Mouse (Mus musculus) CD4-positive, CD25-positive, alpha-beta regulatory T cell, adult 4 months (primary cell): Measurements from ENCODE around the gene Sdhaf2. TPM values are rescaled to one million over a fixed set of nuclear protein-coding genes. Genes with fewer than 3 reads are reported as not detected.
"Not testable (repeated sequence)": the region's sequence is repeated elsewhere in the genome, so short reads cannot be mapped to it uniquely, and the experiment has no call there.

ENCODE experiments used
- ATAC-seq: one replicate; pipeline ENCODE4 v1.8.0; 2017
- polyA plus RNA-seq, 2 experiments: library from polyadenylated mRNA; unstranded; fragments of 100-300 nt; shearing (Covaris generic); gene quantifications; one replicate each; pipeline ENCODE4 v1.2.1; 2017

Sdhaf2 gene
- 100 to 1,000 TPM in 1 of 2 experiments, 10 to 100 TPM in 1; 92.6 to 104 TPM for polyA plus RNA-seq

DNA sequence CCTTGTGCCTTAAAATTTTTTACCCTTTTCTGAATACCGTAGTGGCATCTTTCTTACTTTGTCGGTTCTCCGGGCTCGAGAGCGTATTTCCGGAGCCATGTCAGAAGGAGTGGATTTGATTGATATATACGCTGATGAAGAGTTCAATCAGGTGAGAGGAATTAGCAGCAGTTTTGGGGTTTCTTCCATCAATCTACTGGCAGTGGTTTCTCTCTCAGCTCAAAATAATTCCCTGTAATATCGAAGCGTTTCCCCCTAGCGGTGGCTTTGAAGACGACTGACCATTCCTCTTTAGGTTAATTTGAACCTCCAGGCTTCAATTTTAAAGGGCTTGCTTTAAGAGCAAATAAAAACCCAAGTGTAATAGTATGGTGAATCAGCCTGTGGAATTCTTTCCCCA, at the start of gene Sdhaf2:
Gene Sdhaf2 (minus strand): TSS at position 233 of the 400 bp plus-strand sequence.
- ATAC-seq = peak; percentile 27

DNA sequence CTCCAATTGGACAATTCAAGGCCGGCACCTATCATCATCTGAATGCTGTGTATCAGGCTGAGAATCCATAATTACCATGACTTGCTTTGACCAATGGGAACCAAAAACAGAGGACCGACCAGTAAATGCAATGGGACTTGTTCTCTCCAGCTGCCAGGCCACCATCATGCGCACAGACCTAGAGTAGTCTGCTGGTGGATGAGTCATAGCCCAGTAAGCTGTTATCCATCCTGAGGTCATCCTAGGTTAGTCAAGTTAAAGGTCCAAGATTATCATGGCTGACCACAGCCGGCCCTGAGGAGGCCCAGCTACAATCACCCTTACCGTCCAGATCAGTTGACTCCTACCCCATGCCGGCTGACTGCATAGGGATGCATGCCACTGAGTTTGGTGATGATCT, 43.7 kb upstream of the Sdhaf2 start:
- ATAC-seq = no peak

DNA sequence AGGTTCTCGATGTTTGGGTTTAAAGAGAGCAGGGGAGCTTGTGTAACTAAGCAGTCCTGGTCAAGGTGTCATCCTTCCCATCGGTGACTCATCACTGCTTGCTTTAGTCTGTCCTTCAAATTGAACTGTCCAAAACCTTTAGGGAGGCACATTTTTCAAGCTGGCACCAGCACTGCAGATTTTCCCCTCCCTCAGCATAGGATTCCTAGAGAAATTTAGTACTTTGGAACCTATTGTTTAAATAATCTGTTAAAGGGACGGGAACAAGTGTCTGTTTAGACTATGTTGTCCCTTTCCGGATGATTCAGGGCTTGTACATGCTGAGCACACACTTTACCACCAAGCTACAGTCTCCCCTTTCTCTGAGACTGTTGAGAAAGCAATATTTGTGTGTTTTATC, 39.3 kb upstream of the Sdhaf2 start:
- ATAC-seq = no peak

DNA sequence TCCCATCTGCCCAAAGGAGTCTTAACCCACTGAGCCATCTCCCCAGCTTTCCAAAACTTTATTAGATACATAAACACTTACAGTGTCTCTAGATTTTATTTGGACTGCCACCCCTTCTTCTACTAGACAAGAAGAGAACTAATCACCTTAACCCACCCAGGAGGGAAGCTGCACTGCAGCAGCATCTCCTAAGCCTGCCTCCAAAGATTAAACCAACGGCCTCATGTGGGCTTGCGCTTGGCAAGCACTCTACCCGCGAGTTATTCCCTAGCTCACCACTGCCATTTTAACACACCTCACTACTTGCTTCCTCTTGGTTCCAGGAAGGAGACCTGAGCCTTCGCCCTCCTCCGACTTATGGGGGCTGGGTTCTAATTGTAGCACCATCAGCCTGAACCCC, 38.3 kb upstream of the Sdhaf2 start:
- no peak for ATAC-seq

DNA sequence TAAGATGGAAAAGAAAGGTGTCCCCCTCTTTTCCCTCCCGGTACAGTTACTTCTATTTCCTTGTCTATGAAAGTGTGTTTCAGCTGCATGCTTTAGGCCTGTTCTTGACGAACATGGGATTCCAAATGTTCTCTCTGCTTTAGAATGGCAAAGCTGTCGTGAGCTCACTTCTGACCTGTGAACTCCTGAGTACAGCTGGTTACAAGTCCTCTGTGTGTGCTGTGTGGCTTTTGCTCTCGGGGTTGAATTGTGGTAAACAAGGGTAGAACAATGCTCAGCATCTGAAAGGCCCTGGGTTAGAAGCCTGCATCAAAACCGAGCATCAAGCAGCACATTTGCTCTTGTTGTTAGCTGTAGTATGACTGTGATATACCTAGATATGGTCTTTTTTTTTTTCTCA, 36.4 kb upstream of the Sdhaf2 start:
- ATAC-seq = no peak

DNA sequence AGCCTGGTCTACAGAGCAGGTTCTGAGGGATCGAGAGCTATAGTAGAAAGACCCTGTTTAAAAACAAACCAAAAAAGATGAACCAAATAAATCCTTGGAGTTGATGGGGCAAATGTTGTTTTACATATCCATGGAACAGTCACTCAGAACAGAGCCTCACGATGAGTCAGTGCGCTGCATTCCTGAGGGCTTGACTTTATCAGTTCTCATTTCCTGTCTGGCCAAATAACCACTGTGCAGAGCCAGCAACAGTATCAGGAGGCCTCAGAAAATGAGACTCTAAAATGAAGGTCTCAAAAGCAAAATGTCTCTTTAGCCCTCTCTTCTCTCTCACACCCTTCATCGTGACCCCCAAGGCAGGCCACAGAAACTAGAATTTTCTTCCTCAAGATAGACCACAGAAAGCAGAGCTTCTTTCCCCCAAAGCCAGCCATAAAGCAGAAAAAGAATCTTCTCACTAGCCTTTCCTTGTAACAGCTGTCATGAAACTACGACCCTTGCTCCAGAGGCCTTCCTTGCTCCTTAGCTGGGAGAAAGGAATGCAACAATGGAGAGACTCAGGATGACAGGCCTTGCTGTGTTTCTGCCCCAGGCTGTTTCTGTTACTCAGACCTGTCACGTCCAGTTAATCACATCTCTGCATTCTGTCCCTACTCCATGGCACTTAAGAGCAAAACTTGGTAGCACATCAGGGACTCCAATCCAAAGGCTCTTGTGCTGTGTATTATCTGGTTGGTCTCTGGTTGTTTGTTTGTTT, 35.8 kb upstream of the Sdhaf2 start:
- ATAC-seq = no peak

DNA sequence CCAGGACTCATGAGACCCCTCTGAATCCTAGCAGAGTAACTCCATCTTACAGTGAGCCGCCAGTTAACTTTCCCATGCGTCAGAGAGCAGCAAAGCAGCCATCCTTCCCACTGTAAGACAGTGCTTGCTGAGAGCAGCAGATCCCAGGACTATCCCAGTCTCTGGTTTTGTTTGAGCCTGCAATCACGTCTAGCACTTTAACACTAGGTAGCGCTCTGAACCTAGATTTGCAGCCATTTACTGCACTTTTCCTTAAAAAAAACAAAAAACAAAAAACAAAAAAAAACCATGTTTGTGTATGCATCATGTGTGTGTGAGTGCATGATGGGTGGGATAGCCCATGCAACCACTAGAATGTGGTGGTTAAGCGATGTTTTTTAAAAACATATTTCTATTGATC, 34.2 kb upstream of the Sdhaf2 start:
- no peak for ATAC-seq

DNA sequence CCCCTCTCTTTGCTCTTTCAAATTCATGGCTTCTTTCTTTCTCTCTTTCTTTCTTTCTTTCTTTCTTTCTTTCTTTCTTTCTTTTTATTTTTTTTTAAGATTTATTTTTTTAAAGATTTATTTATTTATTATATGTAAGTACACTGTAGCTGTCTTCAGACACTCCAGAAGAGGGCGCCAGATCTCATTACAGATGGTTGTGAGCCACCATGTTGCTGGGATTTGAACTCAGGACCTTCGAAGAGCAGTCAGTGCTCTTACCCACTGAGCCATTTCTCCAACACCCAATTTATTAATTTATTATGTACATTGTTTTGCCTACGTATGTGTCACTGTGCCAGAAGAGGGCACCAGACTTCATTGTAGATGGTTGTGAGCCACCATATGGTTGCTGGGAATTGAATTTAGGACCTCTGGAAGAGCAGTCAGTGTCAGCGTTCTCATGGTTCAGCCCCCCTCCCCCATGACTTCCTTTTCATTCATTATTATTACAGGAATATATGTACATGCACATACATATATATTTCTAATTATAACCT, 32.0 kb upstream of the Sdhaf2 start:
- not testable (repeated sequence) for ATAC-seq

DNA sequence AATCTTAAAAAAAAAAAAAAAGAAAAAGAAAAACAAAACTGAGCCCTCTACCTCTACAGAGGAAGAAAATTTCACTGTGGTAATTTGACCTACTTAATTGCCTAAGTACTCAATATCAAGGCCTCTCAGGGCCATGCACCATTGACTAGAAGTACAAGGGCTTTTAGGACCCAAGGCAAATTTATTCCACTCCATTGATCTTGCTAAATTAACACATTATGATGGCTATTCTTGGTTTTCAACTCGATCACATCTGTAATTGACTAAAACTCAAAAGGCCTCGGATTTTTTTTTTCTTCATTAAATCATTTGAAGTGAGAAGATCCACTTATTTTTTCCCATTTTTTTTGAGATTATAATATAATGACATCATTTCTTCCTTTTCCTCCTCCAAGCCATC, 31.5 kb upstream of the Sdhaf2 start:
- ATAC-seq = no peak

DNA sequence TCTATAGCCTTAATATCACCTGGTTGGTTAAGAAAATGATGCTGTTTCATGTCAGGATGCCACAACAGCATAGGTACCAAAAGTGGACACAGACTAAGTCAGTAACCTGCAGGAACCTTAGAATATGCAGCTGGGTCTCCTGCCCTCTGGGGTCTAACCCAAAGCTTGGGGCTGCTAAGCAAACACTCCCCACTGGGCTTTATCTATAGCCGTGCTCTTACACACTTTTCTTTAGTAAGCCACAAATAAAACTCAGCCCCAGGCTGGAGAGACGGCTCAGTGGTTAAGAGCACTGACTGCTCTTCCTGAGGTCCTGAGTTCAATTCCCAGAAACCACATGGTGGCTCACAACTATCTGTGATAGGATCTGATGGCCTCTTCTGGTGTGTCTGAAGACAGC, 31.1 kb upstream of the Sdhaf2 start:
- no peak for ATAC-seq

DNA sequence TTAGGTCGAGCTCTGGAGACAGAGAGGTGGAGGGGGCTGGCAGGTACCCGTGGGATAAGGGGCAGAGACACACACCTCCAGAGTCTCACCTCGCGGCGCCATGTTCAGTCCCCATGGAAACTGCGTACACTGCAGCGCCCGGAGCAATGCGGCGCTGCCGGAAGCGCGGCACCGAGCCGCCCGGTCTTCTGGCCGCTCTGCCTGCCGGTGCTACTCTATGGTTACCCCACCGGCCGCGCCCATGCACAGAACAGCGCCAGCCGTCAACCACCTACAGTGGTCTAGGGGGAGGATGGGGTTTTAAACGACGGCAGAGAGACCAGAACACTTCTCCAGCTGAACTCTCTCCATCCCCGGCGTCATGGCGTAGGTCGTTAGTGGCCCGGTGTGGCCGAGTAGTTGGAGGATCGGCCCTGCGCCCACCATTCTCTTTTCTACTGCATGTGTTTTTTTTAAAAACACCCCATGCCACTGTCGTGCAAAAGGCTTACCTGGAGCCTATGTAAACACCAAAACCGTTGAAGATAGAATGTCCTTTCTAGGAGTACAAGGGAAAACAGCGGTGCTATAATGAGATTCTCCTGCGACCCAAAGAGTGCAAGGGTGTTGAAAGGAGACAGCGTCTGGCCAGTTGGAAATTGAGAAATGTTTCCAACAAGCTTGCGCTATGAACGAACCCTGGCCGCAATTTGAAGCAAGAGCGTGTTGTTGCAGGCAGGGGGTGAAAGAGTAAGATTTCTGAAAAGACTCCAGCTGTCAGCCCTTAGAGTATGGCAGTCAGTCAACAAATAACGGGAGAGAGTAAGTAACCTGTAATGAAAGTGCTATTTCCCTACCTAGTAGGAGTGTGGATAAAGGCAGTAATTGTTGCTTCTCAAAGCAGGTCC, 29.9 kb upstream of the Sdhaf2 start, which contains the start of gene Tmem216:
Gene Tmem216 (minus strand): TSS at position 615 of the 887 bp plus-strand sequence.
- peak; percentile 98 for ATAC-seq

DNA sequence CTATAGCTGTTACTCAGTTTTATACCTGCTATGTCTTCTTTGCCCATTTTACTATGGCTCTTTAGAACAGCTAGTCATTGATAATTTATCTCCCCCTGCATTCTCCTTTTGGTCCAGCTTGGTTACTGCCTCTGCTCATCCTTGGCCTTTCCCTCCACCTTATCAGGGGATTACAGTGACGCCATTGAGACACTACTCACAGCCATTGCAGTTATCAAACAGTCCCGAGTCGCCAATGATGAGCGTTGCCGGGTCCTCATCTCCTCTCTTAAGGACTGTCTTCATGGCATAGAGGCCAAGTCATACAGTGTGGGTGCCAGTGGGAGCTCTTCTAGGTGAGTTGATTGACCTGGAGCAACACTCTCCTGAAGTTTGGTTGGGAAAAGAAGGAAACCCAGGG, 13.5 kb upstream of the Sdhaf2 start:
- no peak for ATAC-seq

DNA sequence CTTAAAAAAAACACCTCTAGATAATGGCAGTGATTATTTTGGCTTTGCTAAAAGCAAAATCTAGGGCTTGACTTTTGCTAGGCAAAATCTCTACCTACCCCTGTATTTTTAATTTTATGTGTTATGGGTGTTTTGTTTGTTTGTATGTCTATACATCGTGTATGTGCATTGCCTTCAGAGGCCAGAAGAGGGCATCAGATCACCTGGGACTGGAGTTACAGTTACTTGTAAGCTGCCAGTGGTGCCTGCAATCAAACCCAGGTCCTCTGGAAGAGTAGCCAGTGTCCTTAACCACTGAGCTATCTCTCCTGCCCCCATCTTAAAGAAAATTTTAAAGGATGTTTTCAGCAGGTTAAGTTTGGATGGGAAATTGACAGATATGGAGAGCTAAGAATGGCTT, 4.1 kb upstream of the Sdhaf2 start:
- no peak for ATAC-seq

DNA sequence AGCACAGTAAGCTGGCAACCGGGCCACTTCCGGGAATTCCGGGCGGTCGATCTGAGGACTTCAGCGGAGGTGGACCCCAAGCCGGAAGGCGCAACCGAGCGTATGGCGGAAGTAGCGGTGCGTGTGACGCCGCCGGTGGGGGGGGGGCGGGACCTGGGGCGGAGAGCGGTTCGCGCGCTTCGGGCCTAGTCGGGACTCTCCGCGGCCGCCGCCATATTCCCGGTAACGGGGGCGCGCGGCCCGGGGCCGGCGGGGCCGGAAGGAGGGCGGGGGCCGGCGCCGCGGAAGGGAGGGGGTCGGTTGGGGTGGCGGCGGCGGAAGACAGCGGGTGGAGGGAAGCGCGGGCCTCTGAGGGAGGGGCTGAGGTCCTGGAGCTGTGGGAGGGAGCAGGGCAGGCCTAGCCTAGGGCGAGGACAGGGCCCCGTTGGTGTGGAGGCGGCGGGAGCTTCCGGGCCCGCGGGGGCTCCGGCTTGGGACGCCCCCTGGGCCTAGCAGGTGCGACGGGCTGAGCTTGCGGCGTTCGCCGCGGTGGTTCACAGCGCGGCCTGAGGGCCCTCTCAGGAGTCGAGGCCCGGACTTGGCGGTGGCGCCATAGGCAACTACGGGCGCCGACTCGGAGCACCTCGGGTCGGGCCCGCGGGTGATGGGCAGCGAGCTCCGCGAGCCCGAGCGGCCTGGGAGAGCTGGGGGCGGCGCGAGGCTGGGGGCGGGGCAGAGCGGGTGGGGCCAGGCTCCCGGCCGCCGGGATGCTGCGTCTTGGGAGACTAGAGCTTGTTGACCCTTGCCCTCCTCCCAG, 638 bp downstream of the Sdhaf2 start, which contains the start of gene Cpsf7:
Gene Cpsf7 (plus strand): TSS at position 161 of the 796 bp plus-strand sequence.
- ATAC-seq = peak; percentile 82

DNA sequence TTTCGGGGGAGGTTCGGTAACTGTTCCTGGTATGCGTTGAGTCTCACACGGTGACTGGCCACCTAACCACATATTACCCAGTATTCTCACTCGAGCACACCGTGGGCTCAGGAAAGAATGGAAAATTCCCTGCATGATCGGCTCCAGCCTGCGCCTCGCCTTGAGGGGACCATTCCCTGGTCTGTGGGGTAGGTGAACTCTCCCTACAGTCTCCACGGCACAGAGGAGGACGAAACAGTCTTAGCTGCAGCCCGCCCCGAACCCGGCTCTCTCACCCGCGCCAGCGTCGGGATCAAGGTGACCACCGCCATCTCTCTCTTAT, 1.2 kb downstream of the Sdhaf2 start:
- ATAC-seq = peak; percentile 8

DNA sequence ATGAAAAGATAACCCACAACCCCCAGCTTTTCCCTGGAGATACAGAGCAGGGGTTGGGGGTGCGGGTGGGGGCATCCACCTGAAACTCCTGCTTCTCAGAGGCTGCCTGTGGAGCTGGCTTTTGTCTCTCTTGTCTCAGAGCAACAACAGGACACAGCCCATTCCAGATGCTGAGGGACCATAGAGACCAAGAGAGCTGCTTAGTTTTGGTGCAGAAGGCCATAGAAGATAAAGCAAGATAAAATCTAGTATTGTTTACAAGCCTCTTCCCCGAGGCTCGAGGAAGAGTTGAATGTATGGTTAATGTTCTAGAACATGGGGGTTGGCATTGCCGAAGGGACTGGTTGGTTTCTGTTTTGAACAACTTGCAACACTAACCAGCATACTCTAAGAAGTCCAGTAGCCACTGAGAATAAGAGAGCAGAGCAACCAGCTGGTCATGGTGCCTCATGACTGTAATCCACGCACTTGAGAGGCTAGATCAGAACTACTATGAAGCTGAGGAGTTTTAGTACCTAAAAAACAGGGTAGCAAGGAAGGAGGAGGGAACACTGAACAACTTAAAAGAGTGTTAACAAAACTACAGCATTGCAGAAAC, 2.4 kb downstream of the Sdhaf2 start:
- ATAC-seq = no peak

DNA sequence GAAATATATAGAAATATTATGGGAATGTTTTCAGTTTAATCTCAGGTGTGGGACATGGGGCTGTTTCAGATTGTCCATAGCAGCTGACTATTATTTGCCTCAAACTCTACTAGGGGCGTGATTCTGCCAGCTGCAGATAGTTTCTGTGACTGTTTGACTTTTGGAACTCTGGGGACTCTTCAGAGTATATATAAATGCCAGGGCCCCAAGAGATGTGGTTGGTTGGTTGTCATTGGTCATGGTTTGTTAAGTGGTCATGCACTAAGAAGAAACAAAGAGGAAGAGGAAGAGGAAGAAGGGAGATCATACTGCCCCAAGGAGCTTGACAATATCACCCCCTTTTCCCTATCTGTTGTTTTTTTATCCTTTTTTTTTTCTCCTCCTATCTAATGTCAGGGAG, 4.0 kb downstream of the Sdhaf2 start:
- no peak for ATAC-seq

DNA sequence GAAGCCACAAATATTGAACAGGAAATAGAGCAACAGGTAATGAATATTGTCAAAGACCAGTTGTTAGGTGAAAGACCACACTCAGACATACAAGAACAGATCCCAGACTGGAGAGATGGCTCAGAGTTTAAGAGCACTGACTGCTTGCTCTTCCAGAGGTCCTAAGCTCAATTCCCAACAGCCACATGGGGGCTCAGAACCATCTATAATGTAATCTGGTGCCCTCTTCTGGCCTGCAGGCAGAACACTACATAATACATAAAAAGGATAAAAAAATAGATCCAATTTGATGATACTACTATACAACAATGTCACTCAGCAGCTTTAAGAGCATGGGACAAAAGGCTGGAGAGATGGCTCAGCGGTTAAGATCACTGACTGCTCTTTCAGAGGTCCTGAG, 5.6 kb downstream of the Sdhaf2 start:
- ATAC-seq = no peak

DNA sequence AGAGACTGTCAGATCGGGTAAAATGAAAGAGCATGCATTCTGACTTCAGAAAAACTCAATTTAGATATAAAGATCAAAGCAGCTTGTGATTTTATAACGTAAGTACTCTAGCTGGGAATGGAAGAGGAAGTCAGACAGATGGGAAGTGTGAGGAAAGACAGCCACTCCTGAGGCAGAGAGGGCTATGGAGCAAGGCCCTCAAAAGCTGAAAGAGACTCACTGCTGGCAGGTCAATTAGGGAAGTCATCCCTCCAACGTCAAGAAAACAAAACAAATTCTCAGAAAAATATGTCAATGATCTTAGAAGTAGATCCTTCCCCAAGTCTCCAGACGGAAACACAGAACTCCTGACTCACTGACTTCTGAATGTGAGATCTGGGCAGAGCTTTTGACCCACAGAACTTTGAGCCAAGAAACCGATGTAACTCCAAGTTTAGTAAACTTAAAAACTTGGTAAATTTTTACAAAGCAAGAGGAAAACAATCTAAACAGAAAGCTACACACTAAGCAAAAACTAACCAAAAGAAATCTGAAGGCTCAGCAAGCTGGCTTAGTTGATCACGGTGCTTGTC, 15.1 kb downstream of the Sdhaf2 start:
- no peak for ATAC-seq

DNA sequence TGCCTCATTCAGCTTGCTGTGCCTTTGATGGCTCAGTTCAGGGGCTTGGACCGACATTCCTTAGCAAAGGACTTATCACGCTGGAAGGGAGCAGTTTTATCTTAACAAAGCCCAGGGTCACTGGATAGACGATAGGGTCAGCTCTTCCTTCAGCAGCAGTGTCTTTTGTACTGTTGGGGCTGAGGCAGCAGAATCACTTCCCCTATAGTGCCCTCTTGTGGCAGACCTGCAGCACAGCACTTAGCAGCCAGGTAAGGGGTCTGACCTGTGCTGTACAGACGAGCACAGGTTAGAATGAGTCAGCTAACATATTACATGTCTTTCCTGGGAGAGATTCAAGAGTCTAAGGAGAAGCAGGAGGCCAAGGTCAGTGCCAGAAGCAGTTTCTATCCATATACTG, 23.4 kb downstream of the Sdhaf2 start:
- peak; percentile 49 for ATAC-seq

DNA sequence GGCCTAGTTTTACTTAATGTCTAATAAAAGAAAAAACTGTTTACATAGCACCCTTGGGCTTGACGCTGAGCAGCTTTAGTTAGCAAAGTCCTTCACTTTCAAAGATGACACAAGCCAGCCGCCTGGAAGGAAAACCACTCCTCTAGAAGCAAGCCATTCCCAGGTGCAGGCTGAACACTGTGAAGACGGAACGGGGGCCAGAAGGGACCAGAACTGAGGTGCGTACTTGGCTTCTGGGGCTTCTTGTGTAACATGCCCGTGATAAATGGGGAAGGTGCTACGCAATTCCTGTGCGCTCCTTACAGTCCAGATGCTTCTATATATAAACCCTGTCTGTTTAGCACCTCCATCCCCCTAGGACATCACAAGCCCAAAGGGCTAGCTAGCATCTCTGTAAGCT, 25.4 kb downstream of the Sdhaf2 start:
- ATAC-seq = no peak
